Mouse (Mus musculus) heart, embryonic 11.5 days (tissue): ENCODE measurements around the gene Cyb5b. TPM values are rescaled to one million over a fixed set of nuclear protein-coding genes. Genes with fewer than 3 reads are reported as not detected.

ENCODE experiments used
- ATAC-seq: fragments of 200-750 bp; cut with Nextera tagmentation; replicated peaks from 2 replicates; pipeline ENCODE4 v1.8.0; 2017; ENCODE audit warnings: moderate library complexity; ENCODE audit not compliant: insufficient number of reproducible peaks, low FRiP score, low TSS enrichment
- H3K27ac ChIP-seq: fragments of 300-500 bp; sonication (generic); 2 replicates; pipeline ENCODE4 v1.5.1; 2014; ENCODE audit warnings: mild to moderate bottlenecking, low read depth, low read length
- H3K27me3 ChIP-seq: fragments of 300-500 bp; sonication (generic); 2 replicates; pipeline ENCODE4 v1.6.1; 2014; ENCODE audit warnings: mild to moderate bottlenecking, low read length, mixed read lengths; ENCODE audit not compliant: control insufficient read depth, insufficient read depth
- H3K36me3 ChIP-seq: fragments of 300-500 bp; sonication (generic); 2 replicates; pipeline ENCODE4 v1.6.1; 2014; ENCODE audit warnings: mild to moderate bottlenecking, low read length, moderate library complexity, mixed read lengths; ENCODE audit not compliant: control insufficient read depth, insufficient read depth
- H3K4me1 ChIP-seq: fragments of 300-500 bp; sonication (generic); 2 replicates; pipeline ENCODE4 v1.6.1; 2014; ENCODE audit warnings: low read length; ENCODE audit not compliant: control insufficient read depth, insufficient read depth
- H3K4me2 ChIP-seq: fragments of 300-500 bp; sonication (generic); 2 replicates; pipeline ENCODE4 v1.6.1; 2014; ENCODE audit warnings: mild to moderate bottlenecking, moderate library complexity
- H3K4me3 ChIP-seq: fragments of 300-500 bp; sonication (generic); 2 replicates; pipeline ENCODE4 v1.5.1; 2014; ENCODE audit warnings: low read depth, low read length
- H3K9ac ChIP-seq: fragments of 300-500 bp; sonication (generic); 2 replicates; pipeline ENCODE4 v1.6.1; 2014; ENCODE audit warnings: mild to moderate bottlenecking, low read depth, low read length, moderate library complexity
- H3K9me3 ChIP-seq: fragments of 300-500 bp; sonication (generic); replicated peaks from 2 replicates; pipeline ENCODE4 v1.6.1; 2016; ENCODE audit warnings: low read length; ENCODE audit not compliant: control insufficient read depth
- WGBS: fragments of 180-500 bp; shearing (Covaris S2); extraction: QIAGEN DNeasy Blood & Tissue Kit; methylation state at CpG from one replicate; pipeline ENCODE4 v1.1.7; 2014; ENCODE audit not compliant: insufficient replicate concordance; 5-methylcytosine and 5-hydroxymethylcytosine counted together
- polyA plus RNA-seq: library from polyadenylated mRNA; unstranded; fragments of >200 nt; fragmentation: Nextera tagmentation; extraction: Ambion mirVana; gene quantifications from 2 replicates; pipeline ENCODE4 v1.2.1, GENCODE M21; 2014

The Cyb5b gene
- polyA plus RNA-seq, 1 experiment from 2014 or later: 87.0 TPM

- H3K4me2 ChIP-seq: no peak overlapping the region
- H3K4me1 ChIP-seq: peaks cover 14% of the 10 kb centered on the region
- no peak overlapping the region for H3K27ac ChIP-seq
- no peak overlapping the region for H3K4me3 ChIP-seq
- 88% methylated on average over 7 of the region's 7 CpGs for WGBS
- no peak for ATAC-seq
- H3K27me3 ChIP-seq: no peaks in the 10 kb centered on the region
- no peaks in the 10 kb centered on the region for H3K36me3 ChIP-seq
- H3K9me3 ChIP-seq: no peaks in the 10 kb centered on the region
- H3K9ac ChIP-seq: no peak overlapping the region
These were observed 28.7 kb upstream of the Cyb5b start for GRCm38 (mm10) chr8:107121681-107122291.

- Histone ChIP-seq H3K4me3 (no peak overlapping the region), H3K9me3 (no peaks in the 10 kb centered on the region), H3K36me3 (no peaks in the 10 kb centered on the region), H3K27ac (no peak overlapping the region), H3K9ac (no peak overlapping the region), H3K27me3 (no peaks in the 10 kb centered on the region), H3K4me1 (peaks cover 14% of the 10 kb centered on the region), H3K4me2 (no peak overlapping the region)
- no peak for ATAC-seq
- 26% methylated on average over 9 of the region's 9 CpGs for WGBS
These were observed 27.3 kb upstream of the Cyb5b start for GRCm38 (mm10) chr8:107123063-107123614.

GRCm38 (mm10) chr8:107124343-107124742 lies 26.1 kb upstream of the Cyb5b start:
- no peaks in the 10 kb centered on the region for H3K36me3 ChIP-seq
- ATAC-seq: no peak
- peaks cover 11% of the 10 kb centered on the region for H3K4me1 ChIP-seq
- H3K4me2 ChIP-seq: no peak overlapping the region
- H3K9me3 ChIP-seq: no peaks in the 10 kb centered on the region
- no peak overlapping the region for H3K4me3 ChIP-seq
- 62% methylated on average over 8 of the region's 8 CpGs for WGBS
- H3K27ac ChIP-seq: no peak overlapping the region
- H3K27me3 ChIP-seq: no peaks in the 10 kb centered on the region
- no peak overlapping the region for H3K9ac ChIP-seq

GRCm38 (mm10) chr8:107129171-107130025 lies 21.0 kb upstream of the Cyb5b start:
- no peak for ATAC-seq
- Histone ChIP-seq H3K9ac (no peak overlapping the region), H3K9me3 (no peaks in the 10 kb centered on the region), H3K4me3 (no peak overlapping the region), H3K27ac (peak overlapping the region; percentile 51), H3K4me2 (no peak overlapping the region), H3K27me3 (no peaks in the 10 kb centered on the region), H3K36me3 (no peaks in the 10 kb centered on the region), H3K4me1 (peaks cover 18% of the 10 kb centered on the region)
- WGBS: 58% methylated on average over 8 of the region's 8 CpGs

GRCm38 (mm10) chr8:107130028-107130427 lies 20.4 kb upstream of the Cyb5b start:
- ATAC-seq: no peak
- H3K4me2 ChIP-seq: no peak overlapping the region
- no peak overlapping the region for H3K9ac ChIP-seq
- peak overlapping the region; percentile 51; the same call in 1 of the 2 replicates for H3K27ac ChIP-seq
- peaks cover 18% of the 10 kb centered on the region for H3K4me1 ChIP-seq
- no peak overlapping the region for H3K4me3 ChIP-seq
- 83% methylated on average over 6 of the region's 6 CpGs for WGBS
- H3K9me3 ChIP-seq: no peaks in the 10 kb centered on the region
- no peaks in the 10 kb centered on the region for H3K27me3 ChIP-seq
- H3K36me3 ChIP-seq: no peaks in the 10 kb centered on the region

GRCm38 (mm10) chr8:107132581-107133491 lies 17.6 kb upstream of the Cyb5b start:
- Histone ChIP-seq H3K27ac (no peak overlapping the region), H3K27me3 (no peaks in the 10 kb centered on the region), H3K4me3 (no peak overlapping the region), H3K4me1 (peaks cover 22% of the 10 kb centered on the region), H3K9me3 (no peaks in the 10 kb centered on the region), H3K4me2 (no peak overlapping the region), H3K36me3 (no peaks in the 10 kb centered on the region), H3K9ac (no peak overlapping the region)
- WGBS: 79% methylated on average over 24 of the region's 24 CpGs
- no peak for ATAC-seq

- Histone ChIP-seq H3K27me3 (no peaks in the 10 kb centered on the region), H3K27ac (no peak overlapping the region), H3K9ac (no peak overlapping the region; the same call in 1 of the 2 replicates), H3K4me2 (no peak overlapping the region), H3K4me1 (peaks cover 20% of the 10 kb centered on the region), H3K36me3 (no peaks in the 10 kb centered on the region), H3K9me3 (no peaks in the 10 kb centered on the region), H3K4me3 (no peak overlapping the region)
- no peak for ATAC-seq
- WGBS: 42% methylated on average over 6 of the region's 6 CpGs
These were observed 16.6 kb upstream of the Cyb5b start for GRCm38 (mm10) chr8:107133881-107134280.

GRCm38 (mm10) chr8:107136003-107136612 lies 14.3 kb upstream of the Cyb5b start:
- Histone ChIP-seq H3K27me3 (no peaks in the 10 kb centered on the region), H3K36me3 (no peaks in the 10 kb centered on the region), H3K4me2 (no peak overlapping the region), H3K9me3 (no peaks in the 10 kb centered on the region), H3K4me1 (peaks cover 16% of the 10 kb centered on the region), H3K9ac (no peak overlapping the region), H3K27ac (no peak overlapping the region), H3K4me3 (no peak overlapping the region)
- WGBS: 52% methylated on average over 8 of the region's 8 CpGs
- ATAC-seq: no peak
